Mouse (Mus musculus) cerebral cortex, adult 2 months (tissue): Measurements from ENCODE around the gene Gm14296.

Source experiments
- WGBS: fragments of 180-500 bp; shearing (Covaris S2); methylation state at CpG from one replicate; pipeline ENCODE4 v1.1.7; 2018; 5-methylcytosine and 5-hydroxymethylcytosine counted together

Gm14296 gene

DNA sequence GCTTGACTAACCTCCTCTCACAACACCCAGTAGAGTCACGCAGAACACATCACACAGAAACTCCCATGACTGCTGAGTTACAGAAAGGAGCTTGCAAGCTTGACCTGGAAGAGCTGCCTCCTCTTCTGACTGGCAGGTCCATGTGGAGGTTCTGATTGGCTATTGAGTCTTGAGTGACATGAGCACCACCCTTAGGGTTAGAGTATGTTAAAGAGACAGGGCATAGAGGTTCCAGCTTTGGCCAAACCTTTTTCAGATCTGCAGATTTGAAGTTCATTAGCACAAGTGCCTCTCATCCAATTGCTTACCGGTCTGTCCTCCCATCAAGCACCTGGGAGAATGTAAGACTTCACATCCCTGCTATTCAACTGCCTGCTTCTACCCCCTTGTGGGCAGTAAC lies at the start of gene Gm14296:
Gm14296 (minus strand) TSS at position 101 of the 400 bp plus-strand sequence.
- no CpG with 5 or more reads among the region's 2 CpGs for whole genome bisulfite sequencing

GRCm38 (mm10) chr2:176905464-176905863 lies 22.1 kb downstream of the Gm14296 start:
- WGBS, result no CpG with 5 or more reads among the region's 1 CpGs
